Mouse (Mus musculus) limb, embryonic 10.5 days (tissue): Measurements from ENCODE around the gene Emd. TPM values are rescaled to one million over a fixed set of nuclear protein-coding genes. Genes with fewer than 3 reads are reported as not detected.

Source experiments
- DNase-seq: peaks from one replicate; pipeline ENCODE4 v3.0.0-alpha.2; 2017; ENCODE audit warnings: low spot score
- H3K27ac ChIP-seq: fragments of 300-500 bp; sonication (generic); 2 replicates; pipeline ENCODE4 v1.5.1; 2016; ENCODE audit warnings: mild to moderate bottlenecking
- H3K27me3 ChIP-seq: fragments of 300-500 bp; sonication (generic); 2 replicates; pipeline ENCODE4 v1.6.1; 2016; ENCODE audit warnings: low read depth, mild to moderate bottlenecking; ENCODE audit not compliant: poor library complexity, severe bottlenecking
- H3K36me3 ChIP-seq: fragments of 300-500 bp; sonication (generic); 2 replicates; pipeline ENCODE4 v1.6.1; 2016; ENCODE audit warnings: mild to moderate bottlenecking, moderate library complexity
- H3K4me1 ChIP-seq: fragments of 300-500 bp; sonication (generic); 2 replicates; pipeline ENCODE4 v1.6.1; 2016
- H3K4me3 ChIP-seq: fragments of 300-500 bp; sonication (generic); 2 replicates; pipeline ENCODE4 v1.5.1; 2016; ENCODE audit warnings: mild to moderate bottlenecking, moderate library complexity
- H3K9me3 ChIP-seq: fragments of 300-500 bp; sonication (generic); replicated peaks from 2 replicates; pipeline ENCODE4 v1.6.1; 2016; ENCODE audit warnings: mild to moderate bottlenecking
- WGBS: fragments of 180-500 bp; shearing (Covaris S2); methylation state at CpG from one replicate; pipeline ENCODE4 v1.1.7; 2016; 5-methylcytosine and 5-hydroxymethylcytosine counted together
- microRNA-seq: library from miRNA; unstranded; fragments of <30 nt; microRNA quantifications from one replicate; pipeline ENCODE4, GENCODE M21; 2017
- polyA plus RNA-seq: library from polyadenylated mRNA; unstranded; fragments of >200 nt; fragmentation: Nextera tagmentation; extraction: Ambion mirVana; gene quantifications from 2 replicates; pipeline ENCODE4 v1.2.1, GENCODE M21; 2016

The Emd gene
- polyA plus RNA-seq, 1 experiment from 2014 or later: 25.2 TPM

DNA sequence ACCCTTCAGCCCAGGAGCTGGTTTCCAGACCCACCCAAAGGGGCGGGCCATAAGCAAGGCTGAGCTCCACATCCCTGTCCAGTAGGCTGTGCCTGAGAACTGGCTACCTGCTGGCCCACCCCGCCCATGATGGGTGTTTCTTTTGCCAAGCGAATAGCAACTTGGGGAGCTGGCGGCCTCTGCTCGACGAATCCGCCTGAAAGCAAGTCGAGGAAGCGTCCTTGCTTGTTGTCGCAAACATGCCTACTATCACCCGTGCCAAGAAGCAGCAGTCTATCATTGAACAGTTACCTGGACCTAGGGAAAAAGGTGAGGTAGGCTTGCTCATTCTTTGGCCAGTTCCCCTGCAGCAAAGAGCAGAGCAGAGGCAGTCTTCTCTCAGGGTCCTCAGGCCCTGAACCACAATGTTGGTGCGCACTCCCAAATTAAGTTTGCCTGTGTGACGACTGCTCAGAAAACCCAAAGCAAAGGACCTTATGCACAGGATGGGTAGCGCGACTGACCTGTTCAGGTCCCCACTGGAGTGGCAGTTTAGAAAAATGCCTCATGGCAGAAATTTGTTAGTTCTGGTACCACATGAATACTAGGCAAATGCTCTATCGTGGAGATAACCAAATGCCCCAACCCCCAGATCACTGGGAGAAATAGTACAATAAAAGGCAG is 27.4 kb downstream of the Emd start, which contains the start of the genes Taz and Dnase1l1:
Gene Taz, plus strand, starts transcription at position 181 of the 663 bp plus-strand sequence.
Gene Dnase1l1, minus strand, starts transcription at position 606 of the 663 bp plus-strand sequence.
- peaks cover 34% of the 10 kb centered on the region for H3K27me3 ChIP-seq
- peak within 1 kb of the TSS; percentile 68 for H3K4me3 ChIP-seq
- DNase-seq: peak; percentile 62
- H3K36me3 ChIP-seq: no peaks in the 10 kb centered on the region
- WGBS: 13% methylated on average over 16 of the region's 16 CpGs
- H3K9me3 ChIP-seq: no peaks in the 10 kb centered on the region
- H3K4me1 ChIP-seq: peaks cover 14% of the 10 kb centered on the region
- peak within 1 kb of the TSS; percentile 84 for H3K27ac ChIP-seq

- H3K27me3 ChIP-seq: peaks cover 34% of the 10 kb centered on the region
Observed at GRCm38 (mm10) chrX:74282395-74283091, 28.1 kb downstream of the Emd start.

GRCm38 (mm10) chrX:74283092-74283437 is 28.6 kb downstream of the Emd start:
- H3K9me3 ChIP-seq: no peaks in the 10 kb centered on the region
- WGBS: 37% methylated on average over 5 of the region's 5 CpGs
- H3K36me3 ChIP-seq: peaks cover 2% of the 10 kb centered on the region
- peak overlapping the region; percentile 68 for H3K4me3 ChIP-seq
- peak overlapping the region; percentile 84 for H3K27ac ChIP-seq
- peaks cover 14% of the 10 kb centered on the region for H3K4me1 ChIP-seq
- peaks cover 34% of the 10 kb centered on the region for H3K27me3 ChIP-seq
- no peak for DNase-seq

More at GRCm38 (mm10) chrX:74282395-74283091, 28.1 kb downstream of the Emd start:
- 19% methylated on average over 39 of the region's 39 CpGs for WGBS
- Histone ChIP-seq H3K9me3 (no peaks in the 10 kb centered on the region), H3K36me3 (no peaks in the 10 kb centered on the region), H3K27ac (peak overlapping the region; percentile 84), H3K4me1 (peaks cover 14% of the 10 kb centered on the region), H3K4me3 (peak overlapping the region; percentile 68)
- DNase-seq: peak; percentile 80

- Histone ChIP-seq H3K4me1 (peaks cover 3% of the 10 kb centered on the region; the same call in 1 of the 2 replicates), H3K36me3 (peaks cover 24% of the 10 kb centered on the region), H3K27ac (no peak overlapping the region), H3K4me3 (no peak overlapping the region), H3K9me3 (no peaks in the 10 kb centered on the region), H3K27me3 (no peaks in the 10 kb centered on the region)
- DNase-seq: no peak
- WGBS: 79% methylated on average over 4 of the region's 4 CpGs
Observed at GRCm38 (mm10) chrX:74293431-74293830, 38.9 kb downstream of the Emd start.

- DNase-seq: peak; percentile 83
- WGBS: 13% methylated on average over 37 of the region's 37 CpGs
Observed at GRCm38 (mm10) chrX:74296538-74297448, 42.3 kb downstream of the Emd start, which contains the start of gene Atp6ap1. TSS of gene Atp6ap1 (plus strand) at chrX:74297097.

DNA sequence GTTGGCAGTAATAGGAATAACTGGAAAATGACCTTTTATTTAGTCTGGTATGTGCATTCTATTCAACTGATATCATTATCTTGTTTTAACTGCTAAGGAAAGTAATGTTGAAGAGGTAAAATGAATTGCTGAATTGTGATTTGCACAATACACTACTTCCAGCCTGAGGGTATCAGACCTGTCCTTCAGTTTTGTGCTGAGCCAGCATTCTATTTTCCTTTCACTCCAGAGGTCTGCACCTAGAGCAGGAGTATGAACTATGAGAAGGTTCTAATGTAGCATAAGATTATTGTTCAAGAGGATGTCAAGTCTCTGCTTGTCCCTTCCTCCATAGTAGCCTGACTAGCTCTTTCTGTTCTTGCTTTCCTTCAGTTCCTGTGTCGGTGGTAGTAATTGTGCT is 43.9 kb downstream of the Emd start:
- H3K27ac ChIP-seq: no peak overlapping the region
- 92% methylated on average over 1 of the region's 1 CpGs for WGBS
- peaks cover 3% of the 10 kb centered on the region; the same call in 1 of the 2 replicates for H3K4me1 ChIP-seq
- no peaks in the 10 kb centered on the region for H3K9me3 ChIP-seq
- DNase-seq: no peak
- H3K4me3 ChIP-seq: no peak overlapping the region
- H3K36me3 ChIP-seq: peaks cover 44% of the 10 kb centered on the region
- H3K27me3 ChIP-seq: 0 out of 2 replicates have a peak, but pooled peaks cover 5% of the 10 kb centered on the region

More at GRCm38 (mm10) chrX:74296538-74297448, 42.3 kb downstream of the Emd start, which contains the start of gene Atp6ap1:
- 0 out of 2 replicates have a peak, but pooled peaks cover 1% of the 10 kb centered on the region for H3K27me3 ChIP-seq
- H3K36me3 ChIP-seq: peaks cover 28% of the 10 kb centered on the region
- H3K4me3 ChIP-seq: peak within 1 kb of the TSS; percentile 64
- H3K27ac ChIP-seq: peak within 1 kb of the TSS; percentile 84
- H3K9me3 ChIP-seq: no peaks in the 10 kb centered on the region
- H3K4me1 ChIP-seq: peaks cover 3% of the 10 kb centered on the region; the same call in 1 of the 2 replicates

DNA sequence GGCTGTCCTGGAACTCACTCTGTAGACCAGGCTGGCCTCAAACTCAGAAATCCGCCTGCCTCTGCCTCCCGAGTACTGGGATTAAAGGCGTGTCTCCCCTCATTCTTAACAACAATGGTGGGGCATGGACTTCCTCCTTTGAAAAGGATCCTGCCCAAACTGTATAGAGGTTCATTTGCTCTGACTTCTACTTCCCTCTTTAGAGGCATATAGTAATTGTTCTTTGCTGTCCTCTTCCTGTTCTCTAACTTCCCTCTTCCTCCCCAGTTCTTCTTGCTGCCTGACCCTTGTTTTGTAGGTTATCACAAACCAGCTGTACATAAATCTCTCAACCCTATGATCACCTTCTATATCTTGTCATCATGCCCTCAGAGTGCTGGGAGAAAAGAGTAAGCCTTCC is 45.2 kb downstream of the Emd start:
- no peaks in the 10 kb centered on the region for H3K9me3 ChIP-seq
- no peak overlapping the region for H3K4me3 ChIP-seq
- H3K27me3 ChIP-seq: peaks cover 5% of the 10 kb centered on the region; the same call in 1 of the 2 replicates
- 95% methylated on average over 3 of the region's 3 CpGs for WGBS
- peaks cover 51% of the 10 kb centered on the region for H3K36me3 ChIP-seq
- no peak overlapping the region for H3K27ac ChIP-seq
- peaks cover 6% of the 10 kb centered on the region; the same call in 1 of the 2 replicates for H3K4me1 ChIP-seq
- no peak for DNase-seq

DNA sequence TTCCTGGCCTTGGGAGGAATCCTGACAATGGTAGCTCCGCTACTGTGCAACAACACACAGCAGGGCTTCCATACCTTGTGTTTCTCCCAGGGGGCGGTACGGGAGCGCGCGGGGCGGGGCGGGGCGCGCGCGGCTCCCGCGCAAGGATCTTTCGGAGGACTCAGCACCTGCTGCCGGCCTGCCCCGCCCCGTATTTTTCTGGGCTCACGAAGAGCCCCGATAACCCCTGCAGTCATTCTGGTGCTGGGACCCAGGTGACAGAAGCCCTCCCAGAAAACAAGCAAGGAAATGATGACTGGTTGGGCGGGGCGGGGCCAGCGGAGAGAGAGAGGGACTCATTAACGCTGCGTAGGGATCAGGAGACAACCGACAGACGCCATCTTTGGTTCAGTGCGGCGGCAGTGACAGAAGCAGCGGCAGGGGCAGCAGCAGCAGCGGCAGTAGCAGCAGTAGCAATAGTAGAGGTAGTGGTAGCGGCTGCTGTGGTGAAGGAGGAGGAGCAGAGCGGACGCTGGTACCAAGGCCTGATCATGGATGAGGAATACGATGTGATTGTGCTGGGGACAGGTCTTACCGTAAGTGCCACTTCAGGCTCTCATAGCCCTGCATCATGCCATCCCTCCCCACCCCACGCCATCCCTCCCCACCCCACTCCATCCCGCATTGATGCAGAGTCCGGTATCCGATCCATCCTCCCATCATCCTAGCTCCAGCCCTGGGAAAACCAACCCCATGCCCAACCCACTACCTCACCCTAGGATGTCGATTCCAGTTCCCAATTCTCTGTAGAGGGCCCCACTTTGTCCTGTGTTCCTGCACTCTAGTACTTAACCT is 50.6 kb downstream of the Emd start, which contains the start of gene Gdi1:
Gene Gdi1, plus strand, starts transcription at position 132 of the 834 bp plus-strand sequence.
- Histone ChIP-seq H3K4me1 (peaks cover 9% of the 10 kb centered on the region; the same call in 1 of the 2 replicates), H3K27me3 (peaks cover 17% of the 10 kb centered on the region), H3K9me3 (no peaks in the 10 kb centered on the region), H3K4me3 (peak within 1 kb of the TSS; percentile 64), H3K36me3 (peaks cover 77% of the 10 kb centered on the region), H3K27ac (peak within 1 kb of the TSS; percentile 89)
- 18% methylated on average over 38 of the region's 41 CpGs for WGBS
- DNase-seq: peak; percentile 81

Small RNA genes lying within 50 kb of the gene (microRNA-seq; reads per million reads assigned to microRNA genes)
- not detected for gene Mir7091

Other genes with a start within 250 kb of the Emd start
- gene Irak1, start 230.8 kb upstream of the Emd start, polyA plus RNA-seq: 65.0 and 66.6 TPM in 2 replicates
- gene Opn1mw, start 127.2 kb upstream of the Emd start, polyA plus RNA-seq: not detected in 2 replicates
- gene Mecp2, start 119.3 kb upstream of the Emd start, polyA plus RNA-seq: 13.8 and 14.0 TPM in 2 replicates
- gene Tex28, start 86.8 kb upstream of the Emd start, polyA plus RNA-seq: not detected in 2 replicates
- gene Tktl1, start 77.4 kb upstream of the Emd start, polyA plus RNA-seq: 0.05 and 0.06 TPM in 2 replicates
- gene Flna, start 4.9 kb upstream of the Emd start, polyA plus RNA-seq: 273 and 333 TPM in 2 replicates
- gene Rpl10, start 16.1 kb downstream of the Emd start, polyA plus RNA-seq: 862 and 901 TPM in 2 replicates
- gene Taz, start 27.2 kb downstream of the Emd start, polyA plus RNA-seq: 69.0 and 80.5 TPM in 2 replicates
- 3.4 and 5.0 TPM in 2 replicates for gene Dnase1l1, start 27.6 kb downstream of the Emd start, polyA plus RNA-seq
- 80.1 and 90.7 TPM in 2 replicates for gene Atp6ap1, start 42.4 kb downstream of the Emd start, polyA plus RNA-seq
- gene Gdi1, start 50.3 kb downstream of the Emd start, polyA plus RNA-seq: 154 and 206 TPM in 2 replicates
- 55.3 and 62.7 TPM in 2 replicates for gene Fam50a, start 58.3 kb downstream of the Emd start, polyA plus RNA-seq
- gene Plxna3, start 74.4 kb downstream of the Emd start, polyA plus RNA-seq: 14.4 and 17.1 TPM in 2 replicates
- gene Lage3, start 98.9 kb downstream of the Emd start, polyA plus RNA-seq: 113 and 125 TPM in 2 replicates
- 57.7 and 59.8 TPM in 2 replicates for gene Ubl4a, start 118.5 kb downstream of the Emd start, polyA plus RNA-seq
- 12.2 and 13.2 TPM in 2 replicates for gene Slc10a3, start 118.7 kb downstream of the Emd start, polyA plus RNA-seq
- gene Fam3a, start 138.6 kb downstream of the Emd start, polyA plus RNA-seq: 24.0 and 28.4 TPM in 2 replicates
- 16.7 and 17.8 TPM in 2 replicates for gene Ikbkg, start 138.6 kb downstream of the Emd start, polyA plus RNA-seq
- gene G6pdx, start 174.5 kb downstream of the Emd start, polyA plus RNA-seq: 53.8 and 54.9 TPM in 2 replicates
- gene Gm6880, start 226.7 kb downstream of the Emd start, polyA plus RNA-seq: not detected in 2 replicates